Mouse (Mus musculus): ENCODE results near the gene Olfr1124. TPM values are rescaled to one million over a fixed set of nuclear protein-coding genes. Genes with fewer than 3 reads are reported as not detected.
"Not testable (repeated sequence)": the region's sequence is repeated elsewhere in the genome, so short reads cannot be mapped to it uniquely, and the experiment has no call there.

Gene Olfr1124
- 0.06 TPM in 1 of 2 replicates, not detected in the other for polyA plus RNA-seq (2015; fragmentation: Nextera tagmentation; extraction: Ambion mirVana)

DNA sequence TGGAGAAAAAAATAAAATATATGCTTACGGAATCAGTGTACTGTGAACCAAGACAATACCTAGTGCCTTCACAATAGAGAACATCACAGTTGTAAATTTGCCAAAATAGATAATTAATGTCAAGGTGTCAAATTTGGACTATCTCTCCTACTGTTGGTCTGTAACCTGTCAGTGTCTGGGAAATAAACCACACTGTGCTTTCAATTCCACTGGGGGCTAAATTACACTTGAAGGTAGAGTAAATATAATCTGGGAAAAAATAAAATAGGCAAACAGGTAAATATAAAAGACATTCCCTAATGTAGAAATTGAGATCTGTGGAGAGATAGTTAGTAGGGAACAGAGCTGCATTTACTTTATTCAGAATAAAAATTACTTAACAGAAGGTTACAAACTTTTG, at the start of gene Olfr1124:
Olfr1124 (plus strand) TSS at position 301 of the 400 bp plus-strand sequence.
- no peak within 1 kb of the TSS for H3K9ac ChIP-seq

DNA sequence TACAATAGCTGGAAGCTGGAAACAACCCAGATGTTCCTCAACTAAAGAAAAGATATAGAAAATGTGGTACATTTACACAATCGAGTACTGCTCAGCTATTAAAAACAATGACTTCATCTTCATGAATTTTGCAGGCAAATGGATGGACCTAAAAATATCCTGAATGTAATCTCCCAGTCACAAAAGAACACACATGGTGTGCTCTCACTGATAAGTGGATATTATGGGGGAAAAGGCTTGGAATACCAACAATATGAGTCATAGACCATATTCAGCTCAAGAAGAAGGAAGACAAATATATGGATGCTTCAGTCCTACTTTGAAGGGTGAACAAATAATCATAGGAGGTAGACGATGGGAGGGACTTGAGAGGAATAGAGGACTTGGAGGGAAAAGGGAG, 46.1 kb upstream of the Olfr1124 start:
- Histone ChIP-seq H3K9ac (no peak overlapping the region), H3K4me2 (no peak overlapping the region), H3K4me1 (no peaks in the 10 kb centered on the region), H3K36me3 (no peaks in the 10 kb centered on the region), H3K4me3 (replicated peaks) (no peak overlapping the region), H3K27ac (no peak overlapping the region), H3K9me3 (no peaks in the 10 kb centered on the region), H3K27me3 (replicated peaks) (no peaks in the 10 kb centered on the region)
- 77% methylated on average over 2 of the region's 2 CpGs for WGBS
- ATAC-seq (ENCODE audit: insufficient read depth, low FRiP score, low read depth), result no peak

More for the DNA sequence above, at the start of gene Olfr1124:
- H3K4me1 ChIP-seq, result no peaks in the 10 kb centered on the region
- H3K9me3 ChIP-seq, result no peaks in the 10 kb centered on the region
- no peak within 1 kb of the TSS for H3K4me3 ChIP-seq (replicated peaks)
- 98% methylated on average over 1 of the region's 1 CpGs for WGBS
- H3K27ac ChIP-seq, result no peak within 1 kb of the TSS
- H3K27me3 ChIP-seq (replicated peaks), result no peaks in the 10 kb centered on the region
- ATAC-seq (ENCODE audit: insufficient read depth, low FRiP score, low read depth), result no peak
- H3K4me2 ChIP-seq, result no peak within 1 kb of the TSS
- H3K36me3 ChIP-seq, result no peaks in the 10 kb centered on the region

- Histone ChIP-seq H3K9me3 (no peaks in the 10 kb centered on the region), H3K27ac (no peak within 1 kb of the TSS), H3K9ac (no peak within 1 kb of the TSS), H3K36me3 (no peaks in the 10 kb centered on the region), H3K4me1 (no peaks in the 10 kb centered on the region), H3K4me2 (no peak within 1 kb of the TSS), H3K4me3 (replicated peaks) (no peak within 1 kb of the TSS), H3K27me3 (replicated peaks) (no peaks in the 10 kb centered on the region)
- ATAC-seq (ENCODE audit: insufficient read depth, low FRiP score, low read depth), result no peak
- 71% methylated on average over 2 of the region's 2 CpGs for WGBS
Measured at GRCm38 (mm10) chr2:87385549-87385948, 44.5 kb upstream of the Olfr1124 start, which contains the start of gene Olfr1122. Olfr1122 (plus strand) TSS chr2:87385849.

- WGBS, result 88% methylated on average over 5 of the region's 5 CpGs
- not testable (repeated sequence) for H3K36me3 ChIP-seq; H3K9ac ChIP-seq; H3K27me3 ChIP-seq (replicated peaks); H3K4me1 ChIP-seq; H3K27ac ChIP-seq; ATAC-seq (ENCODE audit: insufficient read depth, low FRiP score, low read depth); H3K4me2 ChIP-seq; H3K4me3 ChIP-seq (replicated peaks); H3K9me3 ChIP-seq
Measured at GRCm38 (mm10) chr2:87393605-87394004, 36.5 kb upstream of the Olfr1124 start.

DNA sequence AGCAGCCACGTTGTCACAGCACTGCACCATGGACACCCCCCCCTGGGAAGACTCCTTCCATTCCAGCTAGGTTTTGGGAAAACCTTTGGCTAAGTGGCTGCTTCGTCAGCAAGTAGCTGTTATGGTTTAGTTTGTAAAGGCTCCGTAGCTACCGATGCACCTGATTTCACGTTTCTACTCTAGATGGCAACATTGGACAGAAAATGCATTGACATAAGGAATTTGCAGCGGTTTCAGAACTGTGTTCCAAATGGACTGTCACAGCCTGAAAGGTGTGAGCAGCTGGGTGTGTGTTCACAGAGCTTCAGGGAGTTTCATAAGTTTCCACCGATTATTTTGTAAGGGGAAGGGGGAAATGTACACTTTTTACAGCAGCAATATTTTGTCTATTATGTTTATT, 35.4 kb upstream of the Olfr1124 start:
- H3K9me3 ChIP-seq; ATAC-seq (ENCODE audit: insufficient read depth, low FRiP score, low read depth); H3K27me3 ChIP-seq (replicated peaks); H3K9ac ChIP-seq; H3K4me1 ChIP-seq; H3K36me3 ChIP-seq; H3K27ac ChIP-seq; H3K4me2 ChIP-seq; H3K4me3 ChIP-seq (replicated peaks): not testable (repeated sequence)
- 73% methylated on average over 7 of the region's 7 CpGs for WGBS

- WGBS, result 76% methylated on average over 1 of the region's 1 CpGs
- no peaks in the 10 kb centered on the region for H3K27me3 ChIP-seq (replicated peaks)
- H3K36me3 ChIP-seq, result no peaks in the 10 kb centered on the region
- no peak within 1 kb of the TSS for H3K9ac ChIP-seq
- no peak within 1 kb of the TSS for H3K4me2 ChIP-seq
- H3K4me3 ChIP-seq (replicated peaks), result no peak within 1 kb of the TSS
- ATAC-seq (ENCODE audit: insufficient read depth, low FRiP score, low read depth), result no peak
- no peaks in the 10 kb centered on the region for H3K9me3 ChIP-seq
- H3K27ac ChIP-seq, result no peak within 1 kb of the TSS
- H3K4me1 ChIP-seq, result no peaks in the 10 kb centered on the region
Measured at GRCm38 (mm10) chr2:87416335-87416734, 13.7 kb upstream of the Olfr1124 start, which contains the start of gene Olfr1123. Olfr1123 (plus strand) TSS chr2:87416635.

- no peak for ATAC-seq (ENCODE audit: insufficient read depth, low FRiP score, low read depth)
- Histone ChIP-seq H3K27me3 (replicated peaks) (no peaks in the 10 kb centered on the region), H3K27ac (no peak overlapping the region), H3K36me3 (no peaks in the 10 kb centered on the region), H3K4me3 (replicated peaks) (no peak overlapping the region), H3K4me2 (no peak overlapping the region), H3K9ac (no peak overlapping the region), H3K4me1 (no peaks in the 10 kb centered on the region), H3K9me3 (no peaks in the 10 kb centered on the region)
- WGBS, result 87% methylated on average over 16 of the region's 16 CpGs
Measured at GRCm38 (mm10) chr2:87437731-87438130, 7.7 kb downstream of the Olfr1124 start.

DNA sequence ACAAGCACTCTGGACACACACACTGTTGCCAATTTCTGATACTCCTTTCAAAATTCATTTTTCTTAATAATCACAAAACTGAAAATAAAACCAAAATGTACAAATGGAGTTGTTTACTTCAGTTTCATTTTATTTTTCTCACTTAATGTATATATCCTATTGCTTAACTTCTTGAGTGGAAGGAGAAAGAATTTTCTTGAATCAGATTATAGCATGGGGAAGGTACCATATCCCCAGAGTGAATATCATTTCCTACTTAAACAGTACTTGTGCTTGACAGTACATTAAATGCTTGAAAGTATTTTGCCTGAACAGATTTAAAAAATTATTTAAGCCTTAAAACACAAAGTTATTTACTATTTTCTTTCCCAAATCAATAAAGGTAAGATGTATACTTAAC, 23.6 kb downstream of the Olfr1124 start, which contains the start of gene Olfr1126:
Olfr1126 (plus strand) TSS at position 301 of the 400 bp plus-strand sequence.
- no peaks in the 10 kb centered on the region for H3K36me3 ChIP-seq
- H3K9ac ChIP-seq, result no peak within 1 kb of the TSS
- ATAC-seq (ENCODE audit: insufficient read depth, low FRiP score, low read depth), result no peak

GRCm38 (mm10) chr2:87461769-87462168, 31.7 kb downstream of the Olfr1124 start:
- no peaks in the 10 kb centered on the region for H3K36me3 ChIP-seq
- H3K9ac ChIP-seq, result no peak overlapping the region
- no peaks in the 10 kb centered on the region for H3K9me3 ChIP-seq
- no peak overlapping the region for H3K27ac ChIP-seq
- H3K27me3 ChIP-seq (replicated peaks), result no peaks in the 10 kb centered on the region
- H3K4me1 ChIP-seq, result no peaks in the 10 kb centered on the region
- ATAC-seq (ENCODE audit: insufficient read depth, low FRiP score, low read depth), result no peak
- H3K4me2 ChIP-seq, result no peak overlapping the region
- no peak overlapping the region for H3K4me3 ChIP-seq (replicated peaks)
- WGBS, result 89% methylated on average over 4 of the region's 4 CpGs

More for the DNA sequence above, 23.6 kb downstream of the Olfr1124 start, which contains the start of gene Olfr1126:
- Histone ChIP-seq H3K27ac (no peak within 1 kb of the TSS), H3K4me1 (no peaks in the 10 kb centered on the region), H3K27me3 (replicated peaks) (no peaks in the 10 kb centered on the region), H3K4me3 (replicated peaks) (no peak within 1 kb of the TSS), H3K4me2 (no peak within 1 kb of the TSS), H3K9me3 (no peaks in the 10 kb centered on the region)

GRCm38 (mm10) chr2:87480207-87480606, 50.1 kb downstream of the Olfr1124 start:
- no peaks in the 10 kb centered on the region for H3K9me3 ChIP-seq
- no peak overlapping the region for H3K27ac ChIP-seq
- H3K4me2 ChIP-seq, result no peak overlapping the region
- H3K9ac ChIP-seq, result no peak overlapping the region
- H3K27me3 ChIP-seq (replicated peaks), result no peaks in the 10 kb centered on the region
- no peaks in the 10 kb centered on the region for H3K36me3 ChIP-seq
- H3K4me1 ChIP-seq, result no peaks in the 10 kb centered on the region
- ATAC-seq (ENCODE audit: insufficient read depth, low FRiP score, low read depth), result no peak
- H3K4me3 ChIP-seq (replicated peaks), result no peak overlapping the region

- H3K4me3 ChIP-seq (replicated peaks), result no peak overlapping the region
- no peaks in the 10 kb centered on the region for H3K27me3 ChIP-seq (replicated peaks)
- ATAC-seq (ENCODE audit: insufficient read depth, low FRiP score, low read depth), result no peak
- H3K4me2 ChIP-seq, result no peak overlapping the region
- H3K36me3 ChIP-seq, result no peaks in the 10 kb centered on the region
- H3K27ac ChIP-seq, result no peak overlapping the region
- no peaks in the 10 kb centered on the region for H3K9me3 ChIP-seq
- 79% methylated on average over 4 of the region's 4 CpGs for WGBS
- H3K9ac ChIP-seq, result no peak overlapping the region
- H3K4me1 ChIP-seq, result no peaks in the 10 kb centered on the region
Measured at GRCm38 (mm10) chr2:87481158-87481557, 51.1 kb downstream of the Olfr1124 start.

DNA sequence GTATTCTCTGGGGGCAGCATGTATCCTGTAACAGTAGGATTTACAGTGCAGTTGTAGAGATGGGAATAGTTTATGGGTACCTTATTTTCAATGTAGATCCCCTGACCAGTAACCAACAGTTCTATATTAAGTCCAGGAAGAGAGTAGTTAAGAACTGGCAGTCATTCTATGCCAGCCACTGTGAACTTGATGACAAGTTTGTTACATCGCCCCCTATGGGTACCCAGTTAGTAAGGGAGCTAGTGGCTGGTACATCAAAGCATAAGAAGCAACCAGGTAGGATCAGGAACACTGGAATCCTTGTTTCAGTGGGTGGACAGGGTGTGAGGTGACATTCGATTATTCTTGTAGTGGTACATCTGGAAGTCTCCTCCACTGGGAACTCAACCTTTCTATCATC, 52.2 kb downstream of the Olfr1124 start:
- WGBS, result 84% methylated on average over 2 of the region's 2 CpGs

More for the DNA sequence above, 52.2 kb downstream of the Olfr1124 start:
- Histone ChIP-seq H3K4me1 (no peaks in the 10 kb centered on the region), H3K36me3 (no peaks in the 10 kb centered on the region), H3K27ac (no peak overlapping the region), H3K27me3 (replicated peaks) (no peaks in the 10 kb centered on the region), H3K4me2 (no peak overlapping the region), H3K9ac (no peak overlapping the region), H3K9me3 (no peaks in the 10 kb centered on the region), H3K4me3 (replicated peaks) (no peak overlapping the region)
- ATAC-seq (ENCODE audit: insufficient read depth, low FRiP score, low read depth), result no peak
